ENCODE assay signal across 8 mouse cellular contexts in the genomic region with DNA sequence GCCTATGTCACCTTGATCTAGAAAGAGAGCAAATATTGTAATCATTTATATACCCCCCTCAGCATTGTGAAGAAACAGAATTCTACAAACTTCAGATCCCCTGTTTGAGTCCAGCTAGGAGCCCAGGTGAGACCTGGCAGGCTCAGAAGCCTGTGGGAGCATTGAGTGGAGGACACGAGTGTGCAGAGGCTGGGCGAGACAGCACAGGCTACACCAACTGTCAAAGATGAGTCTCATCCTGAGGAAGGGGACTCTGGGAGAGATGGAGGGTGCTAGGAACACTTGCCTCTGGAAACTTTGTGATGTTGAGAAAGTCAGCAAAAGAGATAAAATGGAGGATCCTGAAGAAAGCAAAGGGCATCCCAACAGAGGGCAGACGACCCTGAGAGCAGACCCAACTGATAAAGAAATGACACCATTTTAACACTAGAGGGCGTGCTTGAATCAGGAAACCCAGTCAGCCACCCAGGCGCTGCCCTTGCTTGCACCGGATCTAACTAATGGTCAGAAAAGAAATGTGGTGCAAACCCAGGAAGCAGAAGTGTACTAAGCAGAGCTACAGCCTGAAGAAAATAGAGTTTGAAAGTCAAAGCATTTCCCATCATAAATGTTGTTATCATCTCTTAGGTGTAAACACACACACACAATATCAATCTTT. TPM values are rescaled to one million over a fixed set of nuclear protein-coding genes. Genes with fewer than 3 reads are reported as not detected.
DNase-seq lines count a peak whose midpoint lies in the region; ATAC-seq and TF ChIP-seq lines count a peak whose summit lies in the region.

No protein-coding gene starts in this region.

- H3K36me3 ChIP-seq in ES-Bruce4 (ENCODE audit: control insufficient read depth, insufficient read depth, low read length, poor library complexity, severe bottlenecking), result no peaks in the 10 kb centered on the region
- no peaks in the 10 kb centered on the region for H3K36me3 ChIP-seq in embryonic facial prominence, embryonic 15.5 days
- H3K36me3 ChIP-seq in neural tube, embryonic 14.5 days (ENCODE audit: control insufficient read depth, insufficient read depth, low read length), result no peaks in the 10 kb centered on the region

- no peaks in the 10 kb centered on the region for H3K4me1 ChIP-seq in ES-Bruce4 (ENCODE audit: control insufficient read depth, insufficient read depth, low read length)
- H3K4me1 ChIP-seq in embryonic facial prominence, embryonic 15.5 days, result peaks cover 7% of the 10 kb centered on the region; the same call in 1 of the 2 replicates
- no peaks in the 10 kb centered on the region for H3K4me1 ChIP-seq in neural tube, embryonic 14.5 days (ENCODE audit: control insufficient read depth, insufficient read depth, low read length)

- H3K27ac ChIP-seq in ES-Bruce4 (ENCODE audit: insufficient read depth, low read length), result no peak overlapping the region
- H3K27ac ChIP-seq in embryonic facial prominence, embryonic 15.5 days (replicated peaks), result no peak overlapping the region
- H3K27ac ChIP-seq in neural tube, embryonic 14.5 days (ENCODE audit: low read depth, low read length), result no peak overlapping the region

- H3K27me3 ChIP-seq in ES-Bruce4 (ENCODE audit: control insufficient read depth, insufficient read depth, low read length, poor library complexity, severe bottlenecking), result no peaks in the 10 kb centered on the region
- H3K27me3 ChIP-seq in embryonic facial prominence, embryonic 15.5 days, result no peaks in the 10 kb centered on the region
- no peaks in the 10 kb centered on the region for H3K27me3 ChIP-seq in neural tube, embryonic 14.5 days (ENCODE audit: control insufficient read depth, insufficient read depth, low read length)

- TF ChIP-seq POLR2A in ES-Bruce4 (IDR thresholded peaks at IDR 0.05; ENCODE audit: insufficient read depth, low read length), result no peak

- no peaks in the 10 kb centered on the region for H3K9me3 ChIP-seq in ES-Bruce4 (replicated peaks; ENCODE audit: control insufficient read depth, insufficient read depth, low read length, poor library complexity, severe bottlenecking)
- H3K9me3 ChIP-seq in embryonic facial prominence, embryonic 15.5 days (replicated peaks), result no peaks in the 10 kb centered on the region
- H3K9me3 ChIP-seq in neural tube, embryonic 14.5 days (ENCODE audit: control insufficient read depth, low read length), result no peaks in the 10 kb centered on the region

- H3K4me2 ChIP-seq in embryonic facial prominence, embryonic 15.5 days (replicated peaks), result no peak overlapping the region
- no peak overlapping the region for H3K4me2 ChIP-seq in neural tube, embryonic 14.5 days (ENCODE audit: low read depth, low read length)

- peak; percentile 76 for TF ChIP-seq CTCF in ES-Bruce4 (IDR thresholded peaks at IDR 0.05; ENCODE audit: low read depth, low read length)

- intact Hi-C loops in heart, postnatal 25 days (cut with DNase I), result loop anchor here (1.0 to 2.0 kb wide), 3 partner anchors 95 to 205 kb away; no protein-coding TSS in a partner anchor

- DNase-seq in adrenal gland, postnatal 36 days, result peak; percentile 51 to 61
- peak; percentile 40 for DNase-seq in heart, postnatal 25 days (ENCODE audit: low spot score)
- peak; percentile 72 to 73 for DNase-seq in kidney, postnatal 25 days
- DNase-seq in lung, adult 18-20 months, result peak; percentile 46 to 72
- DNase-seq in testis, postnatal 10 days (ENCODE audit: low spot score), result no peak

- peak; percentile 68; the same call in 1 of the 2 replicates for ATAC-seq in embryonic facial prominence, embryonic 15.5 days (ENCODE audit: insufficient number of reproducible peaks, low FRiP score, low TSS enrichment, low read depth)
- peak; percentile 68; the same call in 1 of the 2 replicates for ATAC-seq in neural tube, embryonic 14.5 days (ENCODE audit: low read depth)

- no peak overlapping the region for H3K4me3 ChIP-seq in ES-Bruce4 (ENCODE audit: low read depth, low read length)
- H3K4me3 ChIP-seq in embryonic facial prominence, embryonic 15.5 days (replicated peaks), result no peak overlapping the region
- no peak overlapping the region for H3K4me3 ChIP-seq in neural tube, embryonic 14.5 days (ENCODE audit: low read depth, low read length)

- H3K9ac ChIP-seq in ES-Bruce4 (ENCODE audit: low read depth, poor library complexity, severe bottlenecking), result no peak overlapping the region
- no peak overlapping the region for H3K9ac ChIP-seq in embryonic facial prominence, embryonic 15.5 days
- H3K9ac ChIP-seq in neural tube, embryonic 14.5 days (replicated peaks; ENCODE audit: low read depth, low read length), result no peak overlapping the region

- no peak for TF ChIP-seq EP300 in ES-Bruce4 (IDR thresholded peaks at IDR 0.05; ENCODE audit: insufficient read depth, low read depth, low read length)

- 33% methylated on average over 6 of the region's 6 CpGs for WGBS in embryonic facial prominence, embryonic 15.5 days
- 32% methylated on average over 6 of the region's 6 CpGs for WGBS in neural tube, embryonic 14.5 days

RNA-seq across cellular contexts. Expression of a gene that starts 24.5 kb away (rescaled TPM):
- 8.2 and 11.0 TPM in 2 replicates for polyA plus RNA-seq in ES-Bruce4 (2011; ENCODE audit: insufficient read depth, insufficient read length, low read depth, missing spikeins)
- total RNA-seq in adrenal gland, postnatal 36 days (2021), result 10 to 100 TPM; 29.3 to 41.4 TPM
- 36.6 and 36.7 TPM in 2 replicates for polyA plus RNA-seq in embryonic facial prominence, embryonic 15.5 days (2015; fragmentation: Nextera tagmentation; extraction: Ambion mirVana)
- 10 to 100 TPM; 20.5 to 25.9 TPM for total RNA-seq in heart, postnatal 25 days (2021)
- 11.4 and 18.4 TPM in 2 replicates for polyA plus RNA-seq in neural tube, embryonic 14.5 days (2014; fragmentation: Nextera tagmentation; extraction: Ambion mirVana)
